Mouse (Mus musculus) cerebellum, postnatal 25 days (tissue): ENCODE measurements at regions not wholly inside any gene's neighbourhood (a gene's known extent, or its start where the extent isn't known, plus 50 kb on each side); places are given as distances from the start of the nearest gene placed in this dataset.

Experiments
- DNase-seq, 2 experiments: peaks; one replicate each; pipeline ENCODE4 v3.0.0; 2021; ENCODE audit warnings: mixed read lengths in 2 of 2

- no peak for DNase-seq
These were observed 267.6 kb upstream of the Zfp637 start for GRCm38 (mm10) chr6:117573371-117573770.

DNA sequence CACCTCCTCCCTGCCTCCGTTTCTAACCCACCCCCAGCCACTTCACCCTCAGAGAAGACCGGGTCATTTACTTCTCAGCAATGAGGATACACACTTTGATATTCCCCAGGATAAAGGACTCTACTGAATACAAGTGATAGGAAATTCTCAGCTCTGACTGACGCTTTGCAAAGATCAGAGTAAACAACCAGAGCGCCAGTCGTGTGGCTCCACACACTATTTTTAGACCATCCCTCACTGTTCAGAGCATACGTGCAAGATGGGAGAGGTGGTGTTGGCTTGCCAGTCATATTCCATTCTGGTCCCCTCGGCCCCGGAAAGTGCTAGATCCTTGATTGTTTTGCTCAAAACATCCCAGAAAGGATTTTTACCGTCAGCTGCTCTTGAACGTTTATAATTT, 266.8 kb upstream of the Zfp637 start:
- DNase-seq, result no peak

GRCm38 (mm10) chr6:117575057-117575456, 265.9 kb upstream of the Zfp637 start:
- DNase-seq, result no peak

GRCm38 (mm10) chr6:117576021-117576420, 265.0 kb upstream of the Zfp637 start:
- no peak for DNase-seq

DNA sequence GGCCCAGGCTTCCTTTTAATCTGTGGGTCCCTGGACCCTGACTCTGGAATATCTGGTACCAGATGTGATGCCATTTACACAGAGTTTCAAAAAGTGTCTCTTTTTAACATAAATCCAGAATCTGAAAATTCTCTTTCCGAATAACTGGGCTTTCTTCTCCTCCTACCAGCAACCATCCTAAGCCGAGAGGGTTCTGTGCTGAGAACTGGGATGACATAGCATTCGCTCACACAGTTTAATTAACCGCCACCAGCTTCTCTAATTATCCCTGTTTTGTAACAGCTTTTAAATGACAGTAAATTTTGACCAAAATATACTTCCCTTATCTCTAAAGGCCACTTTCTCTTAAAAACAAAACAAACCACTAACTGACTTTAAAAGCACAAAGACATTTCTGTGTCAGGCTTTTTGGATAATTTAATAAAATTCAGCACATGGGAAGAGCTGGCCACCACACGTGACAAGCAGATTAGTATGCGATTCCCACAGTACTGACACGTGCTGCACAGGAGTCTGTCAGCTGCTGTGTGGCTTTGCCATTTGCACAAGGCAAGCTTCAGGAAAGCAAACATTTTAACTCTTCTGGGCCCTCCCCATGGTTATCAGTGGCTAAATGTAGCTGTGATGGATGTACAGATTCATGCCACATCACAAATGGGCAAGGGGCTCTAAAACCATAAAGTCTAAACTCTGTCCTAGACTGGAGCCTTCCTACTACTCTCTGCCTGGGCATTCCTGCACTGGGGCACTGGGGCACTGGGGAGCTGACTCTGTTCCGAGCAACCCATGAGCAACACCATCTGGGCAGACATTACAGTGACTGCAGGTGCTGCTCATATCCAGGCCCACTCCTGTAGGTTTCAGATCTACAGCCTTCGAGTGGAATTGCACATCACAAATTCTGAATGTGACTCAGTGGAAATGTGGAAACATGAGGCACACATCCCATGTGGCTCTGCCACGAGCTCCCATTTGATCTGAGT, 263.1 kb upstream of the Zfp637 start:
- no peak for DNase-seq

DNA sequence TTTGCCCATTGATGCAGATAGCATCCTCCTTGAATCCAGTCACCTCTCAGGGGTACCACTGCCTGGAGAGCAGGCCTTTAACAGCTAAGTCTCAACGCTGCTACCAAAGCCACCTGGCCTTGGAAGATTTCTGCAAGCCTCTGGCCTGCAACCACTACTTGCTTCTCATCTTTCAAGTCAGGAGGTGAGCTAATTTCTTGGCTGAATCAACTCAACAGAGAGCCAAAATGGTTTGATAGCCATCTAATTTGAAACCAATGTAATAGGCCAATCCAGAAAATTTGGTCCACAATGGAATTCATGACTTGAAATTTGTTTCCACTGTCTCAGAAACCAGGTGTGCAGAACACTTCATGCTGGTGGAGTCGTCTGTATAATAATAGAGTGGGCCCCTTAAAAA, 260.0 kb upstream of the Zfp637 start:
- no peak for DNase-seq

DNA sequence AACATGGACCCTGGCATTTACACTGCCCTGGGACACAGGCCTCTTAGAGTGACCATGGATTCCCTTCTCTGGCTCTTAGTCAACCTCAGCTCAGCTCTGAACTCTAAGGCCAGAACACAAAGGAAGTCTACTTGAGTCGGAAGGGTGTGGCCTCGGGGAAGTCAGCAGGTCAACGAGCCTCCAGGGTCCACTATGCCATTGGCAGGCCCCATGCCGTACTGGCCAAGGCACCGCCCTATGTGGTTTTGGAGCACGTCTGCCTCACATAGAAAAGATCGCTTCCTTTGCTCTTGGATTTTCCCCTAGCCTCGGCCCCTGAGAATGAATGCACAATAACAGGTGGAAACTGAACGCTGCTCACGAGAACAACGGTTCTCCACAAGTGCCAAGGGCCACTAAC, 257.9 kb upstream of the Zfp637 start:
- no peak for DNase-seq

DNA sequence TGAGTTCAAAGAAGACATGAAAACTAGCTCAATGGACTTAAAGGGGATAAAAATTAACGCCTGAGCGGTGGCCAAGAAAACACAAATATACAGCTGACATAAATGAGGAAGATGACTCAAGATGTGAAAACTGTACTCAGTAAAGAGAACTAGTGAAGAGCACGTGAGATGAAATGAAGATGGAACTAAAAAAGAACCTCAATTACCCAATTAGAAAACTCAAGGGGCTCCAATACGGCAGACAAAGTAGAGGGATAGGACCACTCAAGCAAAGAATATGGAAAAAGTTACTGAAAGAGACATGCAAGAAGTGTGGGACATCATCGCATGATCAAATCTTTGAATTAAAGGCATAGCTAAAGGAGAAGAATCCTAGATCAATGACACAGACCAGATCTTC, 256.4 kb upstream of the Zfp637 start:
- DNase-seq, result no peak

GRCm38 (mm10) chr6:117596166-117596840, 244.7 kb upstream of the Zfp637 start:
- DNase-seq, result no peak

GRCm38 (mm10) chr6:117604834-117605233, 236.1 kb upstream of the Zfp637 start:
- DNase-seq, result no peak

DNA sequence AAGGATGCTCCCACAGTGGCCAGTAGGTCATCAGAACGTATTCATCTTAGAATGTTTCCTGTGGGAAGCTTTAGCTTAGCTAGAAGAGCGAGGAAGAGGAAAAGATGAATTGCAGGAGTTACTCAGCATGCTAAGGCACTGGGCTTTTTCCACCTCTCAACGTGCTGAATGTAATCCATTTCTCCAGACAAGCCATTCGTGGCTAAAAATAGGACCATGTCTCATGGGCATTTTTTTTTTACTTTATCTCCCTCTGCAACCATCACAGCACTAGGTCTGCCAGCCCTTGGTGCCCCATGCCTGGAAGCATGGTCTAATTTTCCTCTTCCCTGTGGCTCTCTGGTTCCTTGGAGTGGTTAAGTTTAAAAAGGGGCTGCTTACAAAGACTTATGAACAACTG, 235.3 kb upstream of the Zfp637 start:
- no peak for DNase-seq

DNA sequence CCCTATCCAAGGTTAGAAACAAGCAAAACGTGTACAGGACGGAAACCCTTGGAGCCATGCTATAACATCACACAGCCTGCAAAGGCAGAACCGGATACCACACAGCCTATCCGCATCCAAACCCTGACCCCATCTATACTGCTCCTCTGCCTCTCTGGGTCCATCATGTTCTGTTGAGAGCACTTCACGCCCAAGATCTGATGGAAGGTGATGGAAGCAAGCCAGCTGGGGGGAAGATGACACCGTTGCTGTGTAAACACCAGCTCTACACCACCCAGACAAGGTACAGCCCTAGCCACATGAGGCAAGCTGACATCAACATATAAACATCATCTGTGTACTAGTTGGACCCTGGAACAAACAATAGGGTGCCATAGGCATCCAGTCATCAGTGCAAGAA, 234.8 kb upstream of the Zfp637 start:
- DNase-seq, result no peak

- DNase-seq, result no peak
These were observed 234.0 kb upstream of the Zfp637 start for GRCm38 (mm10) chr6:117607023-117607422.

DNA sequence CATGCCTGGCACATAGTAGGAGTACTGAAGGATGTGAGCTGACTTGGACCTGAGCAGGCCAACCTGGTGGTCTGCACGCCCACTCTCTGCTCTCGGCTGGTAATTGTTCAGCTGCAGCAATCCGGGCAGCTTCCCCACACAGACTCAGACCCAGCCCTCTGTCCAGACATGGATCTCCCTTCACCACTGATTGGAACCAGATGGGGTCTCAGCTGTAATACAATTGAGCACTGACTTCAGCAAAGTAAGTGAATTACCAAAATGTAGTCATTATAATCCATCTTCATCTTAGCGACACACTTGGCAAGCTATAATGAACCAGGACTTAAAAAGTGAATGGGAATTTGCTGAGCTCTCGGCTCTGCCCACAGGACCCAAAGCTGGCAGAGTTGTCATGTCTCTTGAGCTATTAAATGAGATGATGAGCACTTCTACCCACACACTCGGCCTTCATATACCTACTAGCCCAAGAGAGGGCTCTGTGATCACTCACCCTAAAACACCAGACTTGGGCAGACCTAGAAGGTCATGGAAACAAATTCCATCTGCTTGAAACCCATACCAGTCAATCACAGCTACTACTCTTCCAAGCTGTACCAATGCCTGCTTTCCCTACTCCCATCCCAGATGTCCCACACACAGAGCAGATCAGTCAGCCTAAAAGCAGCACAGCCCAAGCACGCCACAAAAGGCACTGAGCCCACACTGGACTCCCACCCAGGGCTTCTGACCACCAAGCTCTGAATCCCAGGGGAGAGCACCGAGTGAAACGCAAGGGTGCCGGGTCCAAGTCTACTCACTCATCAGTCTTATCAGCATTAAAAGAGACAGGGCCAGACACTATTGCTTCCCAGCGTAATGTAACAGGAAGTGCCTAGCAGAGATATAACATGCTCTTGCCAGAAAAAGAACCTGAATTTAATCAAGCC, 231.2 kb upstream of the Zfp637 start:
- no peak for DNase-seq

GRCm38 (mm10) chr6:117611281-117611680, 229.7 kb upstream of the Zfp637 start:
- DNase-seq, result no peak

- DNase-seq, result no peak
These were observed 229.0 kb upstream of the Zfp637 start for GRCm38 (mm10) chr6:117611965-117612364.

DNA sequence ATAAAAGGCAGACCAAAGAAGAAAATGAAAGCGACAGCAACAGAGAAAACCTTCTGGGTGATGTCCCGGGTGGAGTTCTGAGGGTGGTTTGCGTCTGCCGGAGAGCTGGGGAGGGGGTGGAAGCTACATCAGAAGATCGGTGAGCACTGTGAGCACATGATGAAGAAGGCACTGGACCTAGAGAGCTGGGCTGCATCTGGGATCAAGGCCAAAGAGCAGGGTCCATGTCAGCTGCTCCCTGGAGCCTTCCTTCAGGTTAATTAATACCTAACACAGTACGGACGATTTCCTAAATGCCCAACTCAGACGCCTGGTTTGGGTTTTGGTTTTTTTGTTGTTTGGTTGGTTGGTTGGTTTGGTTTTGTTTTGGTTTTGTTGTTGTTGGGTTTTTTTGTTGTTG, 228.6 kb upstream of the Zfp637 start:
- DNase-seq, result no peak

- no peak for DNase-seq
These were observed 227.2 kb upstream of the Zfp637 start for GRCm38 (mm10) chr6:117613656-117614350.

GRCm38 (mm10) chr6:117614386-117614785, 226.6 kb upstream of the Zfp637 start:
- no peak for DNase-seq

DNA sequence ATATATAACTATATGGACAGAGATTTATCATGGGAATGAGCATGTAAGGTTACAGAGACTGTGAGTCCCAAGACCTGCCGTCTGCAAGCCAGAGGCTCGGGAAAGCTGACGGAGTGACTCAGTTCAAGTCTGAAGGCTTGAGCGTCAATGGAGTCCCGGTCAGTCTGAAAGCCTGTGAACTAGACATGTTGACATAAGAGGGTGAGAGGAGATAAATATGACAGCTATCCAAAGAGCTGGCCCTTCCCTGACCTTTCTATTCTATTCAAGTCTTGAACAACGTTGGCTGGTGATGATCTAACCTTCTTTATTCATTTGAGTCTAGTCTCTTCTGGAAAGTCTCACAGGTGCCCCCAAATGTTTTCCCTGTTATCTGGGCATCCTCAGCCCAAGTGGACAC, 223.8 kb upstream of the Zfp637 start:
- no peak for DNase-seq

GRCm38 (mm10) chr6:117617951-117618350, 223.0 kb upstream of the Zfp637 start:
- DNase-seq, result no peak

- DNase-seq, result no peak
These were observed 221.4 kb upstream of the Zfp637 start for GRCm38 (mm10) chr6:117619606-117620005.
